In genomic region chr14:40885225-40885624, GRCm38 (mm10) we compare ENCODE assay signal across 9 mouse cellular contexts. TPM values are rescaled to one million over a fixed set of nuclear protein-coding genes. Genes with fewer than 3 reads are reported as not detected.
DNase-seq lines count a peak whose midpoint lies in the region; ATAC-seq and TF ChIP-seq lines count a peak whose summit lies in the region.
"Had no signal": no experiment of that assay in that cellular context is flagged by ENCODE, and none has a peak within 500 bp of the region (broad histone marks: within the 10 kb centered on the region; RNA-seq: fewer than 3 reads in every experiment).

No protein-coding gene starts in this region.

- H3K36me3 ChIP-seq in heart, embryonic 12.5 days = no peaks in the 10 kb centered on the region
- H3K36me3 ChIP-seq in lung, embryonic 14.5 days (ENCODE audit: insufficient read depth) = no peaks in the 10 kb centered on the region

- H3K4me1 ChIP-seq in heart, embryonic 12.5 days (replicated peaks) = peaks cover 17% of the 10 kb centered on the region
- no peaks in the 10 kb centered on the region for H3K4me1 ChIP-seq in lung, embryonic 14.5 days (ENCODE audit: insufficient read depth)

- H3K27me3 ChIP-seq in heart, embryonic 12.5 days (replicated peaks) = no peaks in the 10 kb centered on the region
- H3K27me3 ChIP-seq in lung, embryonic 14.5 days (ENCODE audit: insufficient read depth, low read length) = no peaks in the 10 kb centered on the region

- H3K4me3 ChIP-seq in heart, embryonic 12.5 days = no peak overlapping the region
- H3K4me3 ChIP-seq in lung, embryonic 14.5 days (ENCODE audit: low read depth, low read length) = no peak overlapping the region

- DNase-seq in heart, postnatal 14 days = no peak
- DNase-seq in 3T3-L1 (ENCODE audit: low read depth, low spot score) (peak; percentile 70), NIH3T3 (ENCODE audit: low read depth) (peak; percentile 44)
- peak; percentile 59 for DNase-seq in lung, embryonic 14.5 days
- DNase-seq in testis, postnatal 14 days (ENCODE audit: low spot score) = no peak
- no peak for DNase-seq in kidney, adult 11 months
- DNase-seq: liver; thymus, postnatal 4 days had no signal

- ATAC-seq in heart, embryonic 12.5 days (ENCODE audit: insufficient number of reproducible peaks, low FRiP score) = no peak
- ATAC-seq in lung, embryonic 14.5 days (ENCODE audit: insufficient read depth) = peak; percentile 79

- no peak overlapping the region for H3K9ac ChIP-seq in heart, embryonic 12.5 days
- H3K9ac ChIP-seq in lung, embryonic 14.5 days = no peak overlapping the region

- H3K27ac ChIP-seq in heart, embryonic 12.5 days (ENCODE audit: poor library complexity, severe bottlenecking) = 0 out of 2 replicates have a peak overlapping the region, but pooled peaks have one; percentile 13
- H3K27ac ChIP-seq in lung, embryonic 14.5 days (ENCODE audit: low read depth) = no peak overlapping the region

- intact Hi-C loops in heart, postnatal 14 days (cut with DNase I) = no loop called here

- H3K4me2 ChIP-seq in heart, embryonic 12.5 days = peak overlapping the region; percentile 30
- H3K4me2 ChIP-seq in lung, embryonic 14.5 days = no peak overlapping the region

- no peak for TF ChIP-seq CTCF in lung, embryonic 14.5 days (IDR thresholded peaks at IDR 0.05; ENCODE audit: low read depth)

- no peaks in the 10 kb centered on the region for H3K9me3 ChIP-seq in heart, embryonic 12.5 days (replicated peaks)
- no peaks in the 10 kb centered on the region for H3K9me3 ChIP-seq in lung, embryonic 14.5 days (ENCODE audit: low read depth, low read length)

- 17% methylated on average over 4 of the region's 4 CpGs for WGBS in heart, embryonic 12.5 days
- 16% methylated on average over 4 of the region's 4 CpGs for WGBS in lung, embryonic 14.5 days

RNA-seq across cellular contexts. Expression of gene Sh2d4b, which starts 7.8 kb away (rescaled TPM):
- polyA plus RNA-seq in heart, embryonic 12.5 days (2016; fragmentation: Nextera tagmentation; extraction: Ambion mirVana) = 0.50 and 0.82 TPM in 2 replicates
- total RNA-seq in heart, postnatal 14 days (2021) = 1 to 10 TPM in 1 of 2 experiments, under 1 TPM in 1; 0.93 to 1.2 TPM
- polyA plus RNA-seq in lung, embryonic 14.5 days (2014; fragmentation: Nextera tagmentation; extraction: Ambion mirVana) = 0.74 and 0.79 TPM in 2 replicates

Comparison
In these comparisons a context has a peak if more than half of its experiments do, and no peak if none do; other contexts are left out.
1. DNase-seq: peak in 3T3-L1 (single experiment), NIH3T3 (single experiment) and lung, embryonic 14.5 days (single experiment); none in heart, postnatal 14 days (0 of 2), testis, postnatal 14 days (single experiment) and kidney, adult 11 months (single experiment).